Mouse (Mus musculus) neural tube, embryonic 13.5 days (tissue): ENCODE measurements around the gene Rab28. TPM values are rescaled to one million over a fixed set of nuclear protein-coding genes. Genes with fewer than 3 reads are reported as not detected.
A peak's percentile ranks its signal among the peaks of the same experiment; 100 is the strongest.

Source experiments
- ATAC-seq: fragments of 200-750 bp; cut with Nextera tagmentation; 2 replicates; pipeline ENCODE4 v1.8.0; 2017; ENCODE audit warnings: low read depth, mild to moderate bottlenecking, moderate TSS enrichment, moderate library complexity
- H3K27ac ChIP-seq: fragments of 300-500 bp; sonication (generic); replicated peaks from 2 replicates; pipeline ENCODE4 v1.5.1; 2015; ENCODE audit warnings: moderate library complexity, mild to moderate bottlenecking, inconsistent platforms
- H3K27me3 ChIP-seq: fragments of 300-500 bp; sonication (generic); 2 replicates; pipeline ENCODE4 v1.6.1; 2015; ENCODE audit warnings: mild to moderate bottlenecking, inconsistent platforms
- H3K36me3 ChIP-seq: fragments of 300-500 bp; sonication (generic); 2 replicates; pipeline ENCODE4 v1.6.1; 2015; ENCODE audit warnings: mild to moderate bottlenecking, inconsistent platforms
- H3K4me1 ChIP-seq: fragments of 300-500 bp; sonication (generic); replicated peaks from 2 replicates; pipeline ENCODE4 v1.6.1; 2015; ENCODE audit warnings: inconsistent platforms
- H3K4me2 ChIP-seq: fragments of 300-500 bp; sonication (generic); 2 replicates; pipeline ENCODE4 v1.6.1; 2015; ENCODE audit warnings: inconsistent platforms, mild to moderate bottlenecking, moderate library complexity
- H3K4me3 ChIP-seq: fragments of 300-500 bp; sonication (generic); 2 replicates; pipeline ENCODE4 v1.5.1; 2015; ENCODE audit warnings: mild to moderate bottlenecking, inconsistent platforms
- H3K9ac ChIP-seq: fragments of 300-500 bp; sonication (generic); 2 replicates; pipeline ENCODE4 v1.6.1; 2015; ENCODE audit warnings: moderate library complexity, mild to moderate bottlenecking, inconsistent platforms
- H3K9me3 ChIP-seq: fragments of 300-500 bp; sonication (generic); 2 replicates; pipeline ENCODE4 v1.6.1; 2016; ENCODE audit warnings: inconsistent platforms
- WGBS: fragments of 180-500 bp; shearing (Covaris S2); methylation state at CpG from one replicate; pipeline ENCODE4 v1.1.7; 2015; 5-methylcytosine and 5-hydroxymethylcytosine counted together
- polyA plus RNA-seq: library from polyadenylated mRNA; unstranded; fragments of >200 nt; fragmentation: Nextera tagmentation; extraction: Ambion mirVana; gene quantifications from 2 replicates; pipeline ENCODE4 v1.2.1, GENCODE M21; 2015

The Rab28 gene
- polyA plus RNA-seq, 1 experiment from 2014 or later = 68.3 TPM

DNA sequence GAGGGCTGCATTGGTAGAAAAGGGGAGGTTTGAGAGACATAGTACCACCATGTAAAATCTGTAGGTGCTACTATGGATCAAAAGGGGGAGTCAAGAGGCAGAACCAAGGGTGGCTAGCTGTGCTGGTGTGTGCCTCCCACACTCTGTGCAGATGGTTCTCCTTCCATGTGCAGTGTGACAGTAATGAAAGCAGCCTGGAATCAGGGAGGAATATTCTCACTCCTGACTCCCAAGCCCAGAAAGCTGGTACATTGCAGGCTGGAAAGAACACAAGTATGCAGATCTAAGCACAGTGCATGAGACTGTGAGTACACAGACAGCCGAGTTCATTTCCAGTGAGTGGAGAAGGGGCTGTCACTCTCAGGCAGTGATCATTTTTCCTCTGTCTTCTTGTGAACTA lies 89.0 kb downstream of the Rab28 start:
- 0 out of 2 replicates have a peak, but pooled peaks cover 3% of the 10 kb centered on the region for H3K36me3 ChIP-seq
- H3K4me1 ChIP-seq = no peaks in the 10 kb centered on the region
- H3K9ac ChIP-seq = no peak overlapping the region
- no peak overlapping the region for H3K27ac ChIP-seq
- no peaks in the 10 kb centered on the region for H3K9me3 ChIP-seq
- 0 out of 2 replicates have a peak, but pooled peaks have one; percentile 11 for ATAC-seq
- H3K27me3 ChIP-seq = no peaks in the 10 kb centered on the region
- H3K4me3 ChIP-seq = no peak overlapping the region
- 92% methylated on average over 1 of the region's 1 CpGs for WGBS
- H3K4me2 ChIP-seq = no peak overlapping the region

DNA sequence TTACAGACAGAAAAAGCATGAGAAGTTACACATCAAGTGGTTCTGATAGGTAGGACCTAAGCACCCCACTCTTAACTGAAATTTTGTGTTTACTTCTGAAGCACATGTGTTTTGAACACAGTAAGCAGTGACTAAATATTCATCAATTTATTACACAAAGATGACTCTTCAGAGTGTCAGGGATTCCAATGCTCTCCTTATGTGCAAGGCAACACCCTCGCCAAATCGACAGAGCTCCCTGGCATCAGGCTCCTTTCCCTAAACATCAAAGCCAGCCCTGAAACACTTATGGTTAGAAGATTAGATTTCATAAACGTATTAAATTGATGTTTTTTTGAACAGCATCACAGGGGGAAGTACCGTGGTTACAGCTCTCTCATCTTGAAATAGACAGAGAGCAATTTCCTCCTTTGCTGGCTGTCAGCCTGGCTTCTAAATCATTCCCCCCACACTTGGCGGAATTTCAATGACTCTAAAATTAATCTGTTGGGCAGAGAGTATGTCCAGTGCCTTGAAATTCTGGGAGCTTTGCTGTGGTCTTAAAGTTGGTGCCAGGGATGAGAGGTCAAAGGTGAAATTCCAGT lies 97.4 kb downstream of the Rab28 start:
- no peaks in the 10 kb centered on the region for H3K9me3 ChIP-seq

DNA sequence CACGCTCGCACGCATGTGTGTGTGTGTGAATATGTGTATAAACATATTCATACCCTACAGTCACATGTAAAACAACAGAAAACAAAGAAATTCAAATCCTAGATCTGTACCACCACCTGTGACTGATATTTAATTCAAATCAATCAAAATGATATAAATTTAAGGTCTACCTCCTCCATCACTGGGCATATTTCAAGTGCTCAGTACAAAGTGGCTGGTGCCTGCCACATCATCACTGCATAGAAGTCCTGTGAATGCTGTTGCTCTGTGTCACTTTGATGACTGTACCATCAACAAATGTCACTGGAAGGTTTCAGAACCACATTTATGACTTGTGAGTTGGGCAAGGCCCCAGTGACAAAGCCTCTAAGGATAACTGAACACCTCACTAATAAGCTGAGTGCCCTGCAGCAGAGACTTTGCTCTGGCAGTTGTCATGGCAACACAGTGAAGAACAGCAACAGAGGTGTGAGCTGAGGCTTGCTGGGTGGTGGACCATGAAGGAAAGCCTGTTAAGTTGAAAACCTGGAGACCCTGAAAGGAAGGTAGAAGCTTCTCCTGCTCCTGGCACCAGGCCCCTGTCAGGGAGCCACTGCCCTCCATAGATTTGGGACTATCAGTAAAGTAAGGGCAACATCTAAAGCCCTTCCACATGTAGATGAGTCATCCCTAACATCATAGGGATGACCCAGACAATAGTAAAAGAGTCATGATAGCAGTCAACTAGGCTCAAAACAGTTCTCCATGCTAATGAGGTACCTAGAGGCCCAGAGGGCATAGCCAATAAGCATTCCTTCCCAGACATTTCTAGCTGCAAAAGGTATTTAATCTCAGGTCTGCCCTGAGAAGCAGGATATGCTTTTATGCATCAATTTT lies 111.5 kb downstream of the Rab28 start:
- no peak overlapping the region for H3K9ac ChIP-seq
- ATAC-seq = 0 out of 2 replicates have a peak, but pooled peaks have one; percentile 40
- no peak overlapping the region for H3K4me3 ChIP-seq
- no peaks in the 10 kb centered on the region for H3K9me3 ChIP-seq
- WGBS = 97% methylated on average over 3 of the region's 3 CpGs
- H3K27ac ChIP-seq = no peak overlapping the region
- H3K36me3 ChIP-seq = no peaks in the 10 kb centered on the region
- no peak overlapping the region for H3K4me2 ChIP-seq
- H3K4me1 ChIP-seq = no peaks in the 10 kb centered on the region
- H3K27me3 ChIP-seq = no peaks in the 10 kb centered on the region

More for the DNA sequence above, 97.4 kb downstream of the Rab28 start:
- H3K4me1 ChIP-seq = no peaks in the 10 kb centered on the region
- H3K4me3 ChIP-seq = no peak overlapping the region
- H3K27ac ChIP-seq = no peak overlapping the region
- no peaks in the 10 kb centered on the region for H3K27me3 ChIP-seq
- H3K36me3 ChIP-seq = no peaks in the 10 kb centered on the region
- ATAC-seq = no peak
- no peak overlapping the region for H3K4me2 ChIP-seq
- H3K9ac ChIP-seq = no peak overlapping the region
- 64% methylated on average over 5 of the region's 5 CpGs for WGBS

DNA sequence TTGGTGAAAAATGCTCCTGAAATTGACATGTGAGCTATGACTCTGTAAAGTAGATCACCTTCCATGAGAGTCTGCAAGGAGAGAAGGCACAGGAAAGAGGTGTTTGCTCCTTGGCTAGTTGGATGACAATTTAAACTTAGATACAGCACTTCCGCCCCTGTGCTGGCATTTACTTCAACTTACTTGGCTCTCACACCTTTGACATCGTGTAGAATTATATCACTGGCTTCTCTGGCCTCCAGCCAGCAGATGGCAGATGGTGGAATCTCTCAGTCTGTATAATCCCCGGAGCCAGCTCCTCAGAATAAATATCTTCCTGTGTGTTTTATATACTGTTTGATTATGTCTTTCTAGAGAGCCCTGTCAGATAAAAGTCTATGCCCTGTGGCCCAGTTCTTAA lies 112.8 kb downstream of the Rab28 start:
- WGBS = 66% methylated on average over 3 of the region's 3 CpGs
- Histone ChIP-seq H3K4me3 (no peak overlapping the region), H3K9me3 (no peaks in the 10 kb centered on the region)

DNA sequence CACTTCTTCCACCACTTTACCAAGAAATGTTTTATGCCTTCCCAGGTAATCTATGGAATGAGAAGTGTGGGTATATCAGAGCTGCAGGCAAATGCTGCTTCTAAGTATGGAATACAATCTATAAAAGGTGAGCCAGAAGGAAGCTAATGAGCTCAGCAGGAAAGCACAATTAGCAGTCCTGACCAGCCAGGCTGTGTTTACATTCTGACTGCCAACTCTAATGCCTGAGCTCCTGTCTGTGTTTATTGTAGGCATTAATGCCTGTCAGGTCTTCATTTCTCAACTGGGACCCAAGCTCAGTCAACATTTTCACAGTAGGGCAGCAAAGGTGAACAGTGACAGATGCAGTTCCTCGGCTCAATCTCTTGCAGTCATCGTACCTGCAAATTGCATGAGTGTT lies 129.9 kb downstream of the Rab28 start:
- 76% methylated on average over 2 of the region's 2 CpGs for WGBS

More for the DNA sequence above, 112.8 kb downstream of the Rab28 start:
- Histone ChIP-seq H3K27ac (no peak overlapping the region), H3K9ac (no peak overlapping the region), H3K27me3 (no peaks in the 10 kb centered on the region), H3K4me2 (no peak overlapping the region), H3K4me1 (no peaks in the 10 kb centered on the region), H3K36me3 (no peaks in the 10 kb centered on the region)
- no peak for ATAC-seq

More for the DNA sequence above, 129.9 kb downstream of the Rab28 start:
- H3K4me2 ChIP-seq = no peak overlapping the region
- no peak overlapping the region for H3K4me3 ChIP-seq
- H3K36me3 ChIP-seq = no peaks in the 10 kb centered on the region
- ATAC-seq = no peak
- H3K9ac ChIP-seq = no peak overlapping the region
- H3K27ac ChIP-seq = no peak overlapping the region
- no peaks in the 10 kb centered on the region for H3K9me3 ChIP-seq
- no peaks in the 10 kb centered on the region for H3K4me1 ChIP-seq
- H3K27me3 ChIP-seq = no peaks in the 10 kb centered on the region

Other genes with a start within 250 kb of the Rab28 start
- 0.22 and 1.2 TPM in 2 replicates for gene Nkx3-2, start 56.3 kb upstream of the Rab28 start, polyA plus RNA-seq
- gene Bod1l, start 136.2 kb upstream of the Rab28 start, polyA plus RNA-seq = 30.9 and 31.1 TPM in 2 replicates